Mouse (Mus musculus) midbrain, embryonic 14.5 days (tissue): ENCODE measurements around the gene Gm4778. TPM values are rescaled to one million over a fixed set of nuclear protein-coding genes. Genes with fewer than 3 reads are reported as not detected.
"Not testable (repeated sequence)": the region's sequence is repeated elsewhere in the genome, so short reads cannot be mapped to it uniquely, and the experiment has no call there.

Experiments
- ATAC-seq: fragments of 200-750 bp; cut with Nextera tagmentation; 2 replicates; pipeline ENCODE4 v1.8.0; 2017; ENCODE audit warnings: moderate number of reproducible peaks, moderate library complexity; ENCODE audit not compliant: low FRiP score, low TSS enrichment
- DNase-seq: peaks from one replicate; pipeline ENCODE4 v3.0.0-alpha.2; 2015
- H3K27ac ChIP-seq: fragments of 300-500 bp; sonication (generic); replicated peaks from 2 replicates; pipeline ENCODE4 v1.5.1; 2014; ENCODE audit warnings: mild to moderate bottlenecking, low read depth, low read length, moderate library complexity
- H3K27me3 ChIP-seq: fragments of 300-500 bp; sonication (generic); 2 replicates; pipeline ENCODE4 v1.6.1; 2014; ENCODE audit warnings: low read length, control low read depth, mixed read lengths; ENCODE audit not compliant: control insufficient read depth, insufficient read depth
- H3K36me3 ChIP-seq: fragments of 300-500 bp; sonication (generic); 2 replicates; pipeline ENCODE4 v1.6.1; 2014; ENCODE audit warnings: low read length, control low read depth; ENCODE audit not compliant: control insufficient read depth, insufficient read depth
- H3K4me1 ChIP-seq: fragments of 300-500 bp; sonication (generic); 2 replicates; pipeline ENCODE4 v1.6.1; 2014; ENCODE audit warnings: mild to moderate bottlenecking, antibody characterized with exemption, low read length, control low read depth; ENCODE audit not compliant: control insufficient read depth, insufficient read depth
- H3K4me2 ChIP-seq: fragments of 300-500 bp; sonication (generic); 2 replicates; pipeline ENCODE4 v1.6.1; 2014; ENCODE audit warnings: mild to moderate bottlenecking, low read length, moderate library complexity
- H3K4me3 ChIP-seq: fragments of 300-500 bp; sonication (generic); replicated peaks from 2 replicates; pipeline ENCODE4 v1.5.1; 2014; ENCODE audit warnings: low read depth, low read length
- H3K9ac ChIP-seq: fragments of 300-500 bp; sonication (generic); replicated peaks from 2 replicates; pipeline ENCODE4 v1.6.1; 2014; ENCODE audit warnings: mild to moderate bottlenecking, low read length, moderate library complexity
- H3K9me3 ChIP-seq: fragments of 300-500 bp; sonication (generic); 2 replicates; pipeline ENCODE4 v1.6.1; 2016; ENCODE audit warnings: low read length, control low read depth, mixed read lengths; ENCODE audit not compliant: control insufficient read depth
- WGBS: fragments of 180-500 bp; shearing (Covaris S2); extraction: QIAGEN DNeasy Blood & Tissue Kit; methylation state at CpG from one replicate; pipeline ENCODE4 v1.1.7; 2014; 5-methylcytosine and 5-hydroxymethylcytosine counted together
- polyA plus RNA-seq: library from polyadenylated mRNA; unstranded; fragments of >200 nt; fragmentation: Nextera tagmentation; extraction: Ambion mirVana; gene quantifications from 2 replicates; pipeline ENCODE4 v1.2.1, GENCODE M21; 2014

The Gm4778 gene
- polyA plus RNA-seq, result not detected in 2 replicates

DNA sequence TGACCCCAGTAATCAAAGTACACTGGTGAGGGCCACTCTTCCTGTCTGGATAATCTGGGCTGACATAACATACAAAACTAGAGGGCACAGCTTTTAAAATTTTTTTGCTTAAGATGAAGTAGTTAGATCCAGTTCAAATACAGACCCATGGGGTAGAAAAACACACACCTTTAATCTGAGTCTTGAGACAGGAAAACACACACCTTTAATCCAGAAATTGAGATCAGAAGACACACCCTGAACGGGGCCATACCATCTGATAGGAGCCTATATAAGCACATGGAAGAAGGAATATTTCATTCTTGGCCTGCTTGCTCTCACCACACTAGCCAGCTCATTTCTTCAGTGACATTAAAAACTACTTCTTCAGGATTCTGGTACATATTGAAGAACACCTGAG is at the start of gene Gm4778:
Gm4778 (plus strand) TSS at position 301 of the 400 bp plus-strand sequence.
- not testable (repeated sequence) for H3K4me3 ChIP-seq, H3K4me2 ChIP-seq, H3K27me3 ChIP-seq, H3K27ac ChIP-seq, DNase-seq, H3K4me1 ChIP-seq, H3K9me3 ChIP-seq, H3K36me3 ChIP-seq, ATAC-seq, H3K9ac ChIP-seq
- WGBS, result 80% methylated on average over 1 of the region's 1 CpGs

DNA sequence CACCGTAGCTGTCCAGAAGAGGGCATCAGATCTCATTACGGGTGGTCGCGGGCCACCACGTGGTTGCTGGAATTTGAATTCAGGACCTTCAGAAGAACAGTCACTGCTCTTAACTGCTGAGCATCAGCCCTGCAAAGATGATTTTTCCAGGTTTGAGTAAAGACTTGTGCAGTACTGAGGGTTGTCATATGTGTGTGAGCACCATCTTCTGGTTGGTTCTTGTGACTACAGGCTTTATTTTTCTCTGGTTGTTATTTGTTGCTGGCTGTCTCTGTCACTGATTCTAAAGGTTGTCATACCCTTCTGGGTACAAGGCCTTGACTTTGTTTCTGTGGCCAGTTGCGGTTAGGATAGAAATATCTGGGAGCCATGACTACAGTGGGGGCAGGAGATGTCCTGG is 3.2 kb upstream of the Gm4778 start:
- Histone ChIP-seq H3K4me3 (no peak overlapping the region), H3K4me2 (no peak overlapping the region), H3K36me3 (no peaks in the 10 kb centered on the region), H3K27ac (no peak overlapping the region), H3K9me3 (no peaks in the 10 kb centered on the region), H3K9ac (no peak overlapping the region), H3K27me3 (no peaks in the 10 kb centered on the region), H3K4me1 (no peaks in the 10 kb centered on the region)
- ATAC-seq (no peak; the same call in 1 of the 2 replicates), DNase-seq (peak; percentile 70)
- 50% methylated on average over 6 of the region's 6 CpGs for WGBS

DNA sequence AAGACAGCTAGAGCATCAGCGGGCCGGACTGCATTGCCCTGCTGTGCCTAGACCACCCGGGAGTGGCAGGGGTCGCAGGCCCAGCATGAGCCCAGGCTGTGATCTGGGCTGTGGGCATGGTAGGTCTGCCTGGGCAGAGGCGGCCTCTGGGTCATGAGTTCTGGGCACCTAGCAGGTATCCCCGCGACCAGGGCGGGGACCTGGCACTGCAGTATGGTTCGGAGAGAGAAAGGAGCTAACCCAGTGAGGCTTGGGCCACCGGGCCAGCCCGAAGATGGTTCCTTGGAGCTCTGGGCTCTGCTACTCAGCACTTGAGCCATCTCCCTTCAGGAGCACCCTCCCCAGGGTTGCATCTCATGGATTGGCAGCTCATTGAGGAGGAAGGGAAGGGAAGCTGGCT is 12.2 kb downstream of the Gm4778 start:
- H3K27ac ChIP-seq, result no peak overlapping the region
- WGBS, result 82% methylated on average over 11 of the region's 11 CpGs
- H3K4me1 ChIP-seq, result no peaks in the 10 kb centered on the region

DNA sequence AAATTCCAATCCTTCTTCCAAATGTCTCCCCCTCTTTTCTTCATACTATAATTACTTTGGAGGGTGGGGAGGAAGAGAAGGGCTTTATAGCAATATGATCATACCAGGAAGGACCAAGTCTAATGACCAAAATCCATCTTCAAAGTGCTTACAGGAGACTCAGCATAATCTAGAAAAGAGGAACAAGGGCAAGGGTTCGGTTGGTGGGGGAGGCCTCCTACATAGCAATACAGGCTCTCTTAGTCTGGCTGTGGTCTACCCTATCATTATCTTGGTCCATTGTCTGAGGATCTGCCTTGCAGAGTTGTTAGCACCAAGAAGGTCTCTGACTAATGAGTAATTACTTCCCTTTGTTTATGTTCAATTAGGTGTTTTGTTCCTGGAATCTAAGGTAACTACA is 41.6 kb downstream of the Gm4778 start:
- H3K4me3 ChIP-seq, result no peak overlapping the region
- WGBS, result 91% methylated on average over 1 of the region's 1 CpGs
- no peak overlapping the region for H3K9ac ChIP-seq
- DNase-seq (no peak), ATAC-seq (no peak)
- H3K27ac ChIP-seq, result no peak overlapping the region
- H3K4me2 ChIP-seq, result no peak overlapping the region
- H3K9me3 ChIP-seq, result no peaks in the 10 kb centered on the region
- H3K4me1 ChIP-seq, result no peaks in the 10 kb centered on the region
- no peaks in the 10 kb centered on the region for H3K27me3 ChIP-seq
- no peaks in the 10 kb centered on the region for H3K36me3 ChIP-seq

More for the DNA sequence above, 12.2 kb downstream of the Gm4778 start:
- H3K4me3 ChIP-seq, result no peak overlapping the region
- H3K9me3 ChIP-seq, result no peaks in the 10 kb centered on the region
- no peak for DNase-seq
- no peaks in the 10 kb centered on the region for H3K36me3 ChIP-seq
- H3K27me3 ChIP-seq, result no peaks in the 10 kb centered on the region
- no peak; the same call in 1 of the 2 replicates for ATAC-seq
- no peak overlapping the region for H3K9ac ChIP-seq
- no peak overlapping the region for H3K4me2 ChIP-seq

DNA sequence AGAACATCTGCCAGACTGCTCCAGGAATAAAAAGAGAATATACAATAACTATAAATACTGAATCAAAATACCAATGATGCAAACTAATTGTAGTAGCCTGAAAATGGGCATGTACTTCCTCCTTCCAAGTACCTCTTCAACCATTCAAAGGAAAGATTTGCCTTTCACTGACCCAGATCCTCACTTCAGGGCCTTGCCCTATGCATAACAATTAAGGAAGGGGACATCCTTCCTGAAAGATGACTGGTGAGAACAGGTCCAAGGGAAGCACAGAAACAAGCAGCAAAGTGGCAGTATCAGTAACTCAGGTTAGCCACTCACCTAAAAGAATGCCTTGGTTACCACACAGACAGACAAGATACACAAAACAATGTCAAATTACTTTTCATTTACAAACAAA is 43.1 kb downstream of the Gm4778 start:
- Histone ChIP-seq H3K36me3 (no peaks in the 10 kb centered on the region), H3K4me3 (no peak overlapping the region), H3K27me3 (no peaks in the 10 kb centered on the region), H3K9ac (no peak overlapping the region), H3K4me2 (no peak overlapping the region), H3K4me1 (peaks cover 11% of the 10 kb centered on the region; the same call in 1 of the 2 replicates), H3K27ac (no peak overlapping the region), H3K9me3 (no peaks in the 10 kb centered on the region)
- DNase-seq, result no peak
- ATAC-seq, result no peak

DNA sequence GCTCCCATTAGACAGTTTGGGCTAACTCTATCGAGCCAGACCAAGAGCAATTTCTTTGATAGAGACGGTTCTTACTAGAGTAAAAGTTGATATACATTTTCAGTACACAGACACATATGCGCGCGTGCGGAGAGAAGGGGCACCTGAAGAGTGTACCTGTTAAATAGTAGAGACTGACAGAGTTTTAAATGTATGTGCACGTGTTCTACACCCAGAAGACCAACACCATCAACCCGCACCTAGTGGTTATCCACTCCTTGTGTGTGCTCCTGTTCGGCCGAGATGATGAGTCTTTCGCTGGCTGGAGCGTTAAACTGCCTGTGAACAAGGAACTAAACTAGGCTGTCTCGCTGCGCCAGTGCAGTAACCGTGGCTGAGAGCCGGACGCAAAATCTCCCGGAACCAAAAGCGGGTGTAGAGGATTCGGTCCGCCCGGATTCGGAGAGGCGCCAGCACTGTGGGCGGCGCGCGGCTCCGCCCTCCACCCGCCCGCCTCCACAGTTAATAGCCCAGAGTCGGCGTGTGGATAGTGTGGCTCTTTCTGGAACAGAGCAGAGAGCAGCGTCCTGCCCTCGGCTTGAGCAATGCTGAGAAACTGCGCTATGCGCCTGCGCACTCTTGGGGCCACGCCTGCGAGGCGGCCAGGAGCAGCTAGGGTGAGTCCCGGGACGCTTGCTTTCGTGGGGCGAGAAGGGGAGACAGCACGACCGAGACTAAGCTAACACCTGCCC is 46.0 kb downstream of the Gm4778 start, which contains the start of gene Them4:
Them4 (plus strand) TSS at position 457 of the 731 bp plus-strand sequence.
- DNase-seq, result peak; percentile 95
- H3K9me3 ChIP-seq, result no peaks in the 10 kb centered on the region
- no peaks in the 10 kb centered on the region for H3K27me3 ChIP-seq
- H3K36me3 ChIP-seq, result no peaks in the 10 kb centered on the region
- H3K9ac ChIP-seq, result peak within 1 kb of the TSS; percentile 74
- peak within 1 kb of the TSS; percentile 62 for H3K4me2 ChIP-seq
- peak within 1 kb of the TSS; percentile 81 for H3K27ac ChIP-seq
- 3% methylated on average over 47 of the region's 47 CpGs for WGBS
- peak; percentile 95 for ATAC-seq
- H3K4me3 ChIP-seq, result peak within 1 kb of the TSS; percentile 62
- H3K4me1 ChIP-seq, result peaks cover 11% of the 10 kb centered on the region; the same call in 1 of the 2 replicates

DNA sequence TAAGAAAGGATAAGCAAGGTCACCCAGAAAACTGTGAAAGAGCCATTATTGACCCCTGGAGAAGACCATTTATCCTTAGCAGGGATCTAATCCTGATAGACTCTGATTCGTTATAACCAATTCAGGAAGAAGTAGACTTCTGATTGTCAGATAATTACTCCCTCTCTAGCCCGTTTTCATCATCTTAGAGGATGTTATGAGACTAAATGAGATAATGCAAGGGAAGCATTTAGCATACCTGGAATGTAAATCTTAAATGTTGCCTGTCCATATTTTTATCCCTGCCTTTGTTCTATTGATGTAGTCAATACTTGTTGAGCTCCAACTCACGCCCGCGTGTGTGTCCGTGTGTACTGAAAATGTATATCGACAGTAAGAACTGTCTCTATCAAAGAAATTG is 46.7 kb downstream of the Gm4778 start:
- H3K4me3 ChIP-seq, result peak overlapping the region; percentile 62
- H3K27ac ChIP-seq, result peak overlapping the region; percentile 81
- ATAC-seq, result no peak
- H3K4me2 ChIP-seq, result peak overlapping the region; percentile 62
- H3K9me3 ChIP-seq, result no peaks in the 10 kb centered on the region
- no peaks in the 10 kb centered on the region for H3K36me3 ChIP-seq
- H3K27me3 ChIP-seq, result no peaks in the 10 kb centered on the region
- H3K4me1 ChIP-seq, result peaks cover 11% of the 10 kb centered on the region; the same call in 1 of the 2 replicates
- H3K9ac ChIP-seq, result peak overlapping the region; percentile 74
- peak; percentile 49 for DNase-seq
- WGBS, result 42% methylated on average over 7 of the region's 7 CpGs

DNA sequence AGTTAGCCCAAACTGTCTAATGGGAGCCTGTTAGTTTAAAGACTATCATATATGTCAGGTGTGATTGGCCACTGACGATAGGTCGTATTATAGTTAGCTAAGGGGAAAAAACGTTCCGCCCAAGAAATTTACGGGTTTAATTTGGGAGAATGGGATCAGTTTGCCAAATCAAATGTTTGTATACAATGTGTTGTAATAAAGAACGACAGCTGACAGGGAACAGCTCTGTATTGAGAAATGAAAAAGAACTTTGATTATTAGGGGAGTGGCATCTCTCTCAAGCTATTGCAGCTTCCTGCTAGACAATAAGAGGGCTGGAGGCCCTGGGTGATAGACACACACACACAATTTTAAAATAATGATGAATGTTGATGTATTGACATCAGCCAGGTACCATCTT is 47.1 kb downstream of the Gm4778 start:
- Histone ChIP-seq H3K9me3 (no peaks in the 10 kb centered on the region), H3K27ac (no peak overlapping the region), H3K4me2 (peak overlapping the region; percentile 62), H3K27me3 (no peaks in the 10 kb centered on the region), H3K9ac (peak overlapping the region; percentile 74; the same call in 1 of the 2 replicates), H3K4me1 (peaks cover 11% of the 10 kb centered on the region; the same call in 1 of the 2 replicates), H3K4me3 (peak overlapping the region; percentile 62), H3K36me3 (no peaks in the 10 kb centered on the region)
- DNase-seq (no peak), ATAC-seq (no peak)
- WGBS, result 80% methylated on average over 6 of the region's 6 CpGs

DNA sequence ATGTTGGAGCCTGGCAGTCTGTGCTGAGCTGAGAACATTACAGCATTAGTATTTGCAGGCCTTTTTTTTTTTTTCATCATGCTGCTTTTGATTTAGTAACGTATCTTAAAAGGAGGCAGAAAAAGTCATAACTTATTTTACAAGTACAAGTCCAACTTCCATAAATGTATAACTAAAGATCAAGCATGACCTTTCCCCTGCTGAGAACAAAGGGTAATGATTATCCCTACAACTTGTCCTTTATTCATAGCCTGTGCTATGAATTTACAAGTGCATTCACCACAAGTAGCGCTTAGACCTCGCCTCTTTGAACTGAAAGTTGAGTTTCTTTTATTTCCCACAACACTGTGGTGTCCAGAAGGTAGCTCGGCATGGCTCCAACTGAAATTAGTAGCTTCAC is 47.5 kb downstream of the Gm4778 start:
- ATAC-seq (no peak), DNase-seq (no peak)
- Histone ChIP-seq H3K36me3 (no peaks in the 10 kb centered on the region), H3K4me1 (peaks cover 11% of the 10 kb centered on the region; the same call in 1 of the 2 replicates), H3K9ac (no peak overlapping the region; the same call in 1 of the 2 replicates), H3K27me3 (no peaks in the 10 kb centered on the region), H3K4me3 (no peak overlapping the region; the same call in 1 of the 2 replicates), H3K4me2 (peak overlapping the region; percentile 62), H3K27ac (no peak overlapping the region), H3K9me3 (no peaks in the 10 kb centered on the region)
- 78% methylated on average over 4 of the region's 4 CpGs for WGBS
